Mouse (Mus musculus) spleen, postnatal 10 days (tissue): Measurements from ENCODE around the gene Usp16.
A peak's percentile ranks its signal among the peaks of the same experiment; 100 is the strongest.
"Not testable (repeated sequence)": the region's sequence is repeated elsewhere in the genome, so short reads cannot be mapped to it uniquely, and the experiment has no call there.

Experiments
- DNase-seq, 2 experiments: peaks; one replicate each; pipeline ENCODE4 v3.0.0; 2021 to 2022; ENCODE audit warnings: low spot score in 2 of 2

The Usp16 gene

DNA sequence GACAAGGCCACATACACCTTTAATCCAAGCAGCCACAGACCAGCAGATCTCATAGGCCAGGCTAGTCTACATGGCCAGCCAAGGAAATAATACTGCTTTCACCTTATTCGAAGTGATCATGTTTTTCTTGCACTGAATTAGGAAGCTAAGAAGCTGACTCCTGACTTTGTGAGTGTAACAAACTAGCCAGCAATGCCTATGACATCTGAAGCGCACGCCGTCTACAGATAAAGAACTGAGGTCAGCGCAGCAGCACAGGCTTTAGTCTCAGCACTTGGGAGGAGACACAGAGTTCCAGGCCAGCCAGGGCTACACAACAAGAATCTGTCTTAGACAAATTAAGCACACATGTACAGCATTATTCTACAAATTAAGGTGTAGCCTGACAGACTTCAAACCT is 32.2 kb downstream of the Usp16 start:
- no peak for DNase-seq

DNA sequence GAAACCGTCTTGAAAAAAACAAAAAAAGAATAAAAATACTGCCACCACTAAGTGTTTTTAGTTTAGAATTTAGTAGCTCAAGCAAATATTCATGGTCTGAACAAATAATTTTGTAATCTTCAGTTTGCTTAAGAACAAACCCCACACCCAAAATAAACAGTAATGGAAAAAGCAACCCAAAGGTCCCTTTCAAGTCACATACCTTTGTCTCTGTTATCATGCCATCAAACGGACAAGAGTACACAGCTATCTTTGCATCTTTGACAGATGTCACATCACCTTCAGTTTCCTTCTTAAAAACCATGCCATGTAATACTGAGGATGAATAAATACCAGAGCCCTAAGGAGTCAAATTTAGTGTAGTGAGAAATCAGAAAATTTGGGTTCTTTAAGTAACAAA is 34.1 kb downstream of the Usp16 start:
- no peak for DNase-seq

DNA sequence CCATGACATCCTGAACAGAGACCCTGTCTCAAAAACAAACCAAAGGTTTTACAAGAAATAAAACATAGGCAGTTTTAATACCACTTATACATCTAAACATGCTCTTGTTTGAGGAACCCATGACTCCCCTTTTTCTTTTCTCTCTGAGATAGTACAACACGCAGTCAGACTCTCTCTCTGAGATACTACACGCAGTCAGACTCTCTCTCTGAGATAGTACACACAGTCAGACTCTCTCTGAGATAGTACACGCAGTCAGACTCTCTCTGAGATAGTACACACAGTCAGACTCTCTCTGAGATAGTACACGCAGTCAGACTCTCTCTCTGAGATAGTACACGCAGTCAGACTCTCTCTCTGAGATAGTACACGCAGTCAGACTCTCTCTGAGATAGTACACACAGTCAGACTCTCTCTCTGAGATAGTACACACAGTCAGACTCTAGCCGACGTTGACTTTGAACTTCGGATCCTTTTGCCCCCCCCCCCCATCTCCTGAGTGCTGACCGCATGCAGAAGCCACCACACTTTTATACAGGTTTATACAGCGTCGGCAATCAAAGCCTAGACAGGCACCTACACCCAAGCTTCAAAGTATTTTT is 37.8 kb downstream of the Usp16 start:
- not testable (repeated sequence) for DNase-seq

DNA sequence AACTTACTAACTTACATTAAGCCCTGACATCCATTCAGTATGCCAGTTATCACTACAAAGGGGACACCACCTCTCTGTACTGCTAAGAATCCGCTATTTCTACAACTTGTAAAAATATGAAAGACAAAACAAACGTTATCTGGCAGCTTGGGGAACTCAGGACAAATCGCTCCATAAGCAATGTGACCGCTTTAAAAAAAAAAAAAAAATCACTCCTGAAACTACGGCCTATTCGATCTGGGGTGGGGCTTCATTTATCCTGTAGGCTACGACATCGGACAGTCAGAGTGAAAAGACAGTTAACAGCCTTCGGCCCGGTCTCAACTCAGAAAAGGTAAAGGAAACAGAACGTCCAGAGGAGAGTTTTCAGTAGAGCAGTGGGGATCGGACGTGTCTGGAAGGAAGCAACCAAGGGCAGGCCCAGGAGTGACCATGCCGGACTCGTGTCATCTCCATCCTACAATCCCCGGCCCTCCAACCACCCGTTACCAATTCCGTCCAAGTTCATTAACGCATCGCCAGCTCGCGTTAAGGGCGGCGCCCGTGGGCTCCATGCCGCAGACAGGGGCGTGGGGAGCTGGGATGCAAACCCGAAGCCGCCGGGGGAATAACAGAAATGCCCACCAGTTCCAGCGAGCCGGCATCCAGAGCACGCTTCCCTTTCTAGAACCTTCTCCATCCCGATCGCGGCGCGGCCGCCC is 40.6 kb downstream of the Usp16 start:
- DNase-seq = no peak

DNA sequence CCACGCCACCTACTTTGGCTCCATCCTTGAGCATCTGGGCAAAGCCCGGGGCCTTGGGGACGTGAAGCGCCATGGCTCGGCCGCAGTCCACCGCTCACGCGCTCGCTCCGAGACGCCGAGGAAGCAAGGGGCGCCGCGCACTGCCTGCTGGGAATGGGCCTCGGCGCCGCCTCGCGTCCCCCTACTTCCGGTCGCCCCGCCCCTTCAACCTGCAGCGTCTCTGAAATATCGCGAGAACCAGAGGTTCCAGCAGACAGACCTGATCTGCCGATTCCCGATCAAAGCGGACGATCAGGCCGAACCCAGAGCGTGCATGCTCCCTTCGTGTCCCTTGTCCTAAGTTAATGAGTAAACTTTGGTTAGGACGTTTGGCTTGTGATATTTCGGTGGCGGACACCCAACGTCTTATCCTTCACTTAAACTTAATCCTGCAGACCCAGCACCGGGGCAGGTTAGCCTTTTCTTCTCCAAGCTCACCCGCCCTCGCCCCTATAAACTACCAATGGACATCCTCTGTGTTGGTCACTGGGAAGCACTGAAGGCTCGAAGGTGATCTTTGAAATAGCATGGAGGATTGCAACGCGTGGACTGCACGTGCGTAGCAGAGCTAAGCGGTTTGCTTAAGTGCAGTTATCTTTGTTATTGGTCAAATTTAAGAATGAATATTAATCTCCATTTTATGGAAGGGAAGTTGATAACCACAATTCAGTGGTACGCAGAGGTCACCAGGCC is 41.4 kb downstream of the Usp16 start, which contains the start of gene Cct8:
Gene Cct8 (minus strand): TSS at position 158 of the 732 bp plus-strand sequence.
- peak; percentile 90 to 98 for DNase-seq

- no peak for DNase-seq
These were observed 42.2 kb downstream of the Usp16 start for GRCm38 (mm10) chr16:87496728-87497127.

DNA sequence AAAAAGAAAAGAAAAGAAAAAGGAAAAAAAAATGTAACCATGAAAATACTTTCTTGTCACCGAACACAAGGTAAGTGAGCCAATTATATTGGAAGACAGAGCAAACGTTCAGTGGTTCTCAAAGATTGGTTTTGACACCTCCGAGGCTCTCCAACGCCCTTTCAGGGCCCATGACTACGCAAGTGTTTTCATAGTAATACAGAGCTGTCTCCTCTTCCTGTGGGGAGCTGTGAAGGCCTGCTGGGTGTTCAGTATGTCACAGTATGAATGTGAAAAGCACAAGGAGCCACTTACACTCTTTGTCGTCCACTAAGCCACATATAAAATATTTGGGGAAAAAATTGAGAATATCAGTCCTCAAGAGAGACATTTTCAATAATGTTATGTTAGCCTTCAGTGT is 42.7 kb downstream of the Usp16 start:
- DNase-seq = no peak

DNA sequence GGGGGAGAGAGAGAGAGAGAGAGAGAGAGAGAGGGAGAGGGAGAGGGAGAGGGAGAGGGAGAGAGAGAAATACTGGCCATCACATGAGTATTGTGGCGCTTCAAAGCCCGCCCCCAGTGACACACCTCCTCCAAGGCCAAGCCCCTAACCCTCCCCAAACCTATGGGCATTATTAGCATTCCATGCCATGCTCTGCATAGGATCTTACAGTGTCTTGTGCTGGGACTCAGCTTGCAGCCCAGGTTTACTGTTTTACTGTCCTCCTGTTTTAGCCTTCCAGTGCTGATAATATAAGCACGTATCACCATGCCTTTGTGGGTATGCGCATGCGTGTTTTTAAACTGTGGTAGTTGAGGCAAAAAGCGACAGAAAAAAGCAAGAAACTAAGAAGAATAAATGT is 45.1 kb downstream of the Usp16 start:
- DNase-seq = no peak

DNA sequence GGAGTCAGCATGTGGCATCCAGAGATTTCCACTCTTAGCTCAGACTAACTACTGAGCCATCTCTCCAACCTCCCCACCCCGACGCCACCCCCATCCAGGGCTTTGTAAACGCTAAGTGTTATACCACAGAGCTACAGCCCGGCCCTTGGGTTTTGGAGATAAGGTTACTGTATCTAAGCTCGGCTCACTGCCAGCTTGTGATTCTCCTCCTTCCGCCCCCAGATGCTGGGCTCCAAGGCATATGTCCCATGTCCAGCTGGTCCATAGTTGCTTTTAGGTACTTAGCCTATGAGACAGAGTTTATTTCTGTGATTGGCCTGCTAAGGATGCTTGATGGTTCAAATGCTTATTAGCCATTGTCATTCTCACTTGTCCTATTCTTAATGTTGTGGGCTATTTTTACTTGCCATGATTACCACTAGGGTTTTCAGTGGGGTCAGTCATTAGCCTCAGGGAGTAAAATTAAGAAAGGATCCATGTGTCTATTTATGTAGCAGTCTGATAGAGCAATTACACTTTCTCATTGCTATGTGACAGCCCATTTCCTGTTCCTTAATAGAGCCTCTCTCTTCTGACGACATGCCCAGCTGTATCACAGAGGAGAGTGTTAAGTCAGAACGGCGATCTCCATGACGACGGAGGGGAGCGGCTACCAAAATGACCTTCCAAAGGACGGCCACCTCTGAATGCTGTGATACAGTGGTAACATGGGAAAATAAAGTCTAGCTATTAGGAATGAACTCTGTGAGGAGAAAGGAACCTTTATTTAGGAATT is 47.0 kb downstream of the Usp16 start:
- peak in 1 of 2 experiments; percentile 20 for DNase-seq

- DNase-seq = no peak
These were observed 57.2 kb downstream of the Usp16 start for GRCm38 (mm10) chr16:87511706-87512105.

GRCm38 (mm10) chr16:87512331-87512730 is 57.8 kb downstream of the Usp16 start:
- DNase-seq = no peak

- DNase-seq = no peak
These were observed 69.7 kb downstream of the Usp16 start for GRCm38 (mm10) chr16:87524228-87524627.

GRCm38 (mm10) chr16:87527553-87528249 is 73.2 kb downstream of the Usp16 start:
- DNase-seq = no peak

DNA sequence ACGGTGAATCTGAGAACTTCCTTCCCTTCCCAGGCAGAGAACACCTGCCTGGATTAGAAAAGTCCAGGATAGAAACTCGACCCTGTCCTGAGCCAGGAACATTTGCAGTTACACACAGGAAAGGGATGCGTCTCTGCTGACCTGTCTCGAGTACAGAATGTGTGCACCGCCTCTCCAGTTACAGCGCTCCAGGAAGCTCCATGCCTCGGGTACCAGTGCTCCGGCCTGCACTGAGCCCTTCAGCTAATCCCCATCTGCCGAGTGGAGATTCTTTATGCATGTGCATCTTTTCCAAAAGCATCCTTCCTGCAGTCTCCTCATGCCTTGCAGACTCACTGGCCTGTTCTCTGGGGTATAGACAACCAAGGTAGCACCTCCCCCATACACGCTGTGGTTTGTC is 74.3 kb downstream of the Usp16 start:
- no peak for DNase-seq
